Mouse (Mus musculus): Measurements from ENCODE around the gene Calcrl.

The Calcrl gene

DNA sequence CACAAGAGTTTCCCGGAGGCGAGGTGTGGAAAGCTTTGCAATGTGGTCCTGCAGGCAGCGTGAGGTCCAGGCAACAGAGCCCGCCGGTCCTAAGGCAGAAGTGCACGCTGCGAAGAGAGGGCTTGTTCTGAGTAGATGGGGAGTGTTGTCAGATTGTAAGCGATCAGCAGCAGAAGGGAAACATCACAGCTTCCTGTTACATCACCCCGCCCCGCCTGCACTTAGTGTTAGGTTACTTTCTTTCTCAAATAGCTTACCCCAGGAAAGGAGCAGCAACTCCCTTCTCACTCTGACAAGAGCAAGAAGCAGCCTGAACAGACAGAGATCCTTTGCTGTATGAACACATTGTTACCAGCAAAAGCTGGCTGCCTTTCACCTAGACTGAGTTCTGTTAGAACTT is at the start of gene Calcrl:
Calcrl (minus strand) TSS at position 274 of the 400 bp plus-strand sequence.
- peak; percentile 87 for DNase-seq (ENCODE audit: low read depth, low spot score)

DNA sequence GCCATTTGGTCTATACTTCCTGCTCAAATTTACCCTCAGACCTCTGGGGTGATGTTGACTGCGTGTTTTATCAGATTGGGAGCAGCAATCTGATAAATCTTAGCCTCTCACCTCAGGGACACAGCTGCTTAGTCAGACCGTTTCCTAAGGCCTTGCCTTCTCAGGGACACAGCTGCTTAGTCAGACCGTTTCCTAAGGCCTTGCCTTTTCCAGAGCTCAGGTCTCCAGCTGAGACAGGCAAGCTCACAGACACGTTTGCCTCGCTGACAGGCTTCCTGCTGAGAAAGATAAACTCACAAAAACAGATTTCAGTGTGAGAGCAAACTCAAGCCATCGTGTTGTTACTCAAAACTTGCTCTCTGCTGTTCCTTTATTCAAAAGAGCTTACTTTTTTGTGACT is 49.4 kb upstream of the Calcrl start:
- no peak for DNase-seq (ENCODE audit: low read depth, low spot score)

DNA sequence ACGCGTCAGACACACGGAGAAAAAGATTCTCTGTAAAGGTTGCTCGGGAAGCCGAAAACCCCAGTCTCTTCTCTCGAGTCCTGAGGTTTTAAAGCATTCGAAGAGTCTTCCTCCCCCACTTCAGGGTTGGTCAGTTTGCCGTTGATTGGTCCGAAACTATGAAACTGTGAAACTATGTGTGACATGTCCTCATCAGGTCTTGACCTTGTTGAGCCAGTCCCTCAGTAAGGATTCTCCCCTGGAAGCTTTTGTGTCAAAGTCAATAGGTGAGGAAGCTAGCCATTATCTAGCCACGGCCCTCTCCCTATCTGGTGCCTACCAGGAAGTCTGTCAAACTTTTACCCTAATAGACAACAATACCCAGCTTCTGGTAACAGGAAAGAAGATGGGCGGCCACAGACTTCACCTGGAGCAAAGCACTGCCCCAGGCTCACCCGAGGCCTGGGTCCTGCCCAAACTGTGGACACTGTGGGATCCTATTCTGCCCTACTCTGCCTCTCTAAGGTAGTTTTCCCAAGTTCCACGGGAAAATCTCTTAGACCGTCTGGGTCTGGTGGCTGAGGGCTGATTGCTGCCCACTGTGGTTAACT is 48.8 kb upstream of the Calcrl start:
- DNase-seq (ENCODE audit: low read depth, low spot score): no peak

DNA sequence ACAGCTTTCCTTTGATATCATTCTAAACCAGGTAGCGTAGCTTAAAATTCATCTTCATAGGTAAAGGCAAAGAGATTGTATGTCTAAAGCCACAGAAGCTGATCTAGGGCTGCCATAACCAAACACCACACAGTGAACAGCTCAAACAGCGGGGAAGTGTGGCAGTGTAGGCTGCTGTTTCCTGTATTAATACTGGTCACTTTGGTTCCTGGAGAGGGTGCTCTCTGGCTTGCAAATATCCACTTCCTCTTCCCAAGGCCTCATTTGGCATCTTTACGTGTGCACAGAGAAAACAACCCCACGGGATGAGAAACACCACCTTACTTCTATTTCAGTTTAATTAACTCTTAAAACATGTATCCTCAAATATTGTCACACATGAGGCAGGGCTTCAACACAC is 42.2 kb upstream of the Calcrl start:
- DNase-seq (ENCODE audit: low read depth, low spot score): no peak

DNA sequence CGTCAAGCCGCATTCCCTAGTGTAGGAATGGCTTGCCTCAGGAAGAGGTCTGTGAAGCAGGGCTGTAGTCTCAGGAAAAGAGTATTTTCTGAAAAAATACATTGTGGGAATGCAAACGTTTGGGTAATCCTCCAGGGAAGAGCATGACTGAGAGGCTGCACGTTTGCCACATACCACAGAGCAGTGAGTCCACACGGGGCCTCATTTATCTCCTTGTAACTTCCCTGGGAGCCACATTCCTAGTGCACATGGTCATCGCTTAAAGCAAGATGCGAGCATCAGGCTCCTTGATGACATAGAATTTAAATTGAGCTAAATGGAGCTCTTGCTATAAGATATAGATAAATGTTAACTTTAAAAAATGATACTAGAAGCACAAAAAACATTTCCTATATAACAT is 39.7 kb upstream of the Calcrl start:
- DNase-seq (ENCODE audit: low read depth, low spot score): no peak

DNA sequence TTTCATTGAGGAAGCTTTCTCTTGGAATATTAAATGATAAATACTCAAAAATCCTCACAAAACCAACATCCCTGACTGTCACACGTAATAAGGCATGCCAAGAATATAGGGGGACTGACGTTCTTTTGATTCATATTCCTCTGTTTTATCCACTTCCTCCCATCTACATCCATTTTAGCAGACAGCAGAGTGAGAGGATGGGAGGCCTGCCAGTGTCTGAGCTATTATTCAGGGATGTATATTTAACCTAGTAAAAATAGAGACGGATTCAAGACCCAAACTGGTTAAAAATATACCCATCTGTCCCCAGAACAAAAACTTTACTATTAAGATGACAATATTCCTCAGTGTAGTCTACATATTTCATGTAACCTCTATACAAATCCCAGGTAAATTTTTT is 37.2 kb upstream of the Calcrl start:
- DNase-seq (ENCODE audit: low read depth, low spot score): no peak

DNA sequence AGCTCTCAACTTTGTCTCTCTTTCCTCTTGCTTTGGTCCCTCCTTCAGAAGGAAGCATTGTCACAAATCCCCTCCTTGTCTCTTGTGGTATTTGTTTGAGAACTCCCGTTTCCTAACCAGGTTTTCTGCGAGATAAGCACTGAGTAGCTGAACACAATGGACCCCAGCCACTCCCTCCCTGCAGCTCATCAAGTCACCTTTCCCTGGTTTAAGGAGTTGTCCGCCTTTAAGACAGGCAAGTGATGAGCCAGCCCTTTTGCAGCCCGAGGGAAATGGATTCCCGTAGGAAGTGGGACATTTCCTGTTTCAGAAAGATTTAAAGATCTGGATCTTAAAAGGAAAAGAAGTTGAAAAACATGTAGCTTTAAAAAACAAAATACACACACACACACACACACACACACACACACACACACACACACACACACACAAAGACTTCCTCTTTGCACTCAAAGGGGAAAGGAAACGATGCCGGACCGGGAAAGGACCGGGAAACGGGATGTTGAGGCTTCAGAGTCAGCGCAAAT is 34.5 kb upstream of the Calcrl start:
- DNase-seq (ENCODE audit: low read depth, low spot score): no peak

DNA sequence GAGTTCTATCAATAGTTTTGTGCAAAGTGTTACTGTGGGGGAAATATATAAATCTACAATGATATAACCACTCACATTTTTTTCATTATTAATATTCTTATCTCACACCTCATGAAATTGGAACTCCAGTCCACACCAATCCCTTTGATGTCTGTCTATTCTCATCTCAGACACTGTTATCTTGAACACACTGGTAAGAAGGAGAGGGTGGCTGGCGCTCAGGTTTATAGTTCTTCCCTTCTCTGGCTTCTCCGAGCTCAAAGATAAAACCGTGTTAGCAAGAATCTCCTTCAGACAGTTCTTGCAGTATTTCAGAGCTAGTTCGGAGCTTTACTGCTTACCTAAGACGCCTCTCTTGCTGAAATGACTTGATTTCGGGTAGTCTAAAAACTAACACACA is 32.0 kb upstream of the Calcrl start:
- DNase-seq (ENCODE audit: low read depth, low spot score): no peak

DNA sequence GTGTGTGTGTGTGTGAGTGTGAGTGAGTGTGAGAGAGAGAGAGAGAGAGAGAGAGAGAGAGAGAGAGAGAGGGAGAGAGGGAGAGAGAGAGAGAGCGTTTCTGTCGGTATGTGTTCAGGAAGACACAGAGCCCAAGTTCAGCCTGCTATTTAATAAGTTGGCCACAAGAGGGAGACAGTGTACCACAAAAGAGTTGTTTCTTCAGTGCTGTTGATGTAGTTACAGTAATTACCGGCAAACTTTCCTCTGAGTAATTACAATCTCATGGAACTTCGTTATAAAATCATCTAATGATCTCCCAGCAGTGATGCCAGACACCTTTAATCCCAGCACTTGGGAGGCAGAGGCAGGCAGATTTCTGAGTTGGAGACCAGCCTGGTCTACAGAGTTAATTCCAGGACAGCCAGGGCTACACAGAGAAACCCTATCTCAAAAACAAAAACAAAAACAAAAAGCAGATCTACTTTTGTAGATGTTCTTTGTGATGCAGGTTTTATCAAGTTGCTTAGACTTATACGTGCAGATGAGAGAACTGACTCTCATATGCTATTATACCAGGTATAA is 30.1 kb upstream of the Calcrl start:
- DNase-seq (ENCODE audit: low read depth, low spot score): peak; percentile 92

DNA sequence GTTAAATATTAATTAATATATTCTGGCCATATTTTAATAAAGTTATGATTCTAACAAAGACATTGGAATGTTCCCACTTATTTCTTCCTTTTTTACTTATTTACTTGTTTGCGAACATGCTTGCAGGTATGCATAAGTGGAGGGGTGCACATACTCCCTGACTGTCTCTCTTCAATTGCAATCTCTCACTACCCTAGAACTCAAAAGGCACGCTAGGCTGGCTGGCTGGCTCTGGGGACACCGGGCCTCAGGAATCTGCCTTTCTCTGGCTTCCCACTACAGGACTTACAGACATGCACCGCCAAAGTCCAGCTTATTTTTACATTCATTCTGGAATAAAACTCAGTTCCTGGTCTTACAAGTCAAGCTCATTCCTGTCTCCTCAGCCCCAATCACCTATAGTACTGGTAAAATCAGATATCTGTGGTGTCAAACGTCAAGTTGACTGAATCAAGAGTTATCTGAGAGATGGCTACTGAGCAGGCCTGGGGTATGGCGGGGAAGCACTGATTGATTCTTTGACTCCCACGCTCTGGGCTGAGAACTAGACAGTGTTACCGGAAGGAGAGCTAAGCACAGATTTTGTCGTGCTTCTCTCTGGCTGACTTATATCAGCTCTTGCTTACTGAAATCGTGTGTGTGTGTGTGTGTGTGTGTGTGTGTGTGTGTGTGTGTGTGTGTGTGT is 29.5 kb upstream of the Calcrl start:
- peak; percentile 54 for DNase-seq (ENCODE audit: low read depth, low spot score)

DNA sequence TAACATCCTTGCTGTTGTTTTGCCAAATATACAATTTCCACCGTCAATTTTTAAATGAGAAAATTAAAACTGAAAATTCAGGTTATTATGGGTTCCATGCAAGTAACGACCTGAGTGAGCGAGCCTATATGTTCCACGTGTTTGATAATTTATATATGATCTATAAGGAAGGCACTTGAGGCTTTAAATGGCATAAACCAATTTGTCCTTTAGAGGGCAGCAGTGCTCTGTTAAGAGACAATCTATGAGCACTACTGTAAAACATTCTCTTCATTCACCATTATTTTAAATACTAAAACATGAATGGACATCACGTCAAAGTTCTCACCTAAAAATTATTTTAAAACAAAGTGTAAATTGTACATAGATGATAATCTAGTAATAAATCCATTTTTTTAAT is 28.8 kb upstream of the Calcrl start:
- DNase-seq (ENCODE audit: low read depth, low spot score): peak; percentile 87

DNA sequence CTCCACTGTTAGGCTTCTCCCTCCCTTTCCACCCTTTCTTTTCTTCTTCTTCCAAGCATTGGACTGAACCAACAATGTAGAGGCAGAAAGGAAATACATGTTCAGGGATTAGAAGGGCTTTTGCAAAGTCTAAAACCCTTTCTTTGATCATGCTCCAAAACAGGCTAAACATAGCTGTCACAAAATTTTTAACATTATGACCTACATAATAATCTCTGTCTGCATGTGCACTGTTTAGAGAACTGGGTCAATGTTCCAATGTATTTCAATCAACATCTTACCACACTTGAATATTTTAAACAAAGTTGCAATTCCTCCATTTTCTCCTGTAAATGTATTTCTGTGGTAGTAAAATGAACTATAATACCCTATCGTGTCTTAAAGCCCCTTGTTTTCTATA is 20.3 kb upstream of the Calcrl start:
- no peak for DNase-seq (ENCODE audit: low read depth, low spot score)

DNA sequence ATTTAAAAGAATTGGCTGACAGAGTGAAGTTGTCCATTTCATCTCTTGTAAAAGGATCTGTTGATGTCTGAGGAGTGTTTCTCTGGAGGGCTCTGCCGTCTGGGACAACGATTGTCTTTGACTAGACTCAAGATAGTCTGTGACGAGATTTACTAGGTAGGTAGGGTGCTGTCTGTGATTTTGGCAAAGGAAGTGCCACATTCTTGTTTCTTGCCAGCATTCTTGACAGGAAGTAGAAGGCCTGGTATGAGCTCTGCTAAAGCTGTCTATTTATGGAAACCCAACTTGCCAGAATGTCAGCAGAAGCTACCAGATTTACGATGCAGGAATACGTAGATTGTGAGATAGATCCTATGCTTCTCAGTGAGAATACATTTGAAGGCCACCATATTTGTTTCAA is 16.7 kb upstream of the Calcrl start:
- no peak for DNase-seq (ENCODE audit: low read depth, low spot score)

DNA sequence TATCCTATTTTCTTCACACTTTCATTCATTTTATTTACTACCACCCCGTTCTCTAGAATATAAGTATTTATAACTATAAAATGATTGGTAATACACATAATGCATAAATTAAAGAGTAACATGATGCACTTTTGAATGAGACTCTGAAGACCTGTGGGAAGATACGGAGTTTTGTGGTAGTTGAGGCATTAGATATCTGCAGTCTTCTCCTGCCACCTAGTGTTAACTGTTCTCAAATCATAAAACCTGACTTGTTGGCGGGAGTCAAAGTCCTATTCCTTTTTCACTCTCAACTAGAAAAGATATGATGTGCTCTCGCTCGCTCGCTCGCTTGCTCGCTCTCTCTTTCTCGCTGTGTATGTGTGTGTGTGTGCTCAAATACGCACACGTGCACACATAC is 4.5 kb upstream of the Calcrl start:
- DNase-seq (ENCODE audit: low read depth, low spot score): peak; percentile 84

DNA sequence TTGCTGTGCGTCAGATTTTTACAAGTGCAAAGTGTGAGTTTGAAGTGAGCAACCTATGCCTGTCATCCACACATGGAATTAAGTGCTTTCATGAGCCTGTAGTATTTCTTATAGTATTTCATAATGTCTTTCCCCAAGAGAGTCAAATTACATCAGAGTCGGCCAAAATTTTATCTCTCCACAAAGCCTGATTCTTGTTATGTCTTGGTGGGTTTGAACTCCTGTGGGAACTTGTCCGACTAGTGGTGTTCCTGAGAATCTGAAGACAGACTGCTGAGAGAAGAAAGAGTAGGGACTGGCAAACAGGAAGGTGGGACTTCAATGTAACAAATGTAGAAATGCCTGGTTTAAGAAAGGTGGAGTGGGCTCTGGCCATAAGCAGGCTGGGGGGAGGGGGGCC is 3.6 kb upstream of the Calcrl start:
- no peak for DNase-seq (ENCODE audit: low read depth, low spot score)

DNA sequence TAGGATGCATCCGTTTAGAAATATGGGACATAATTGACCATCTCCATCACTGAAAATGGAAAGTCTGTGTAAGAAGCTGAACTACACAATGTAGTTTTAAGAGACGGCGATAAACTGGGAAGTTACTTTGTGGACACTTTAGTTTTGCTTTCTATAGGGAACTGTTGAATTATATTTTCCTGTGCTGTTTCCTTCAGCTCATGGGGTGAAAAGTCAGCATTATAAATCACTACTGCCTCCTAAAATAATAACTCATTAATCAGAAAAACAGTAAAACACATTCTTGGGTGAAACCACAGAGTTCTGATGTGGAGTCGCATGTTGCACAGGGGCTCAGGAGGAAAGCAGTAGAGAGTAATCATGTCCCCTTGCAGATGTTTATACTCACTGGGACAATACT is 1.3 kb upstream of the Calcrl start:
- DNase-seq (ENCODE audit: low read depth, low spot score): no peak

DNA sequence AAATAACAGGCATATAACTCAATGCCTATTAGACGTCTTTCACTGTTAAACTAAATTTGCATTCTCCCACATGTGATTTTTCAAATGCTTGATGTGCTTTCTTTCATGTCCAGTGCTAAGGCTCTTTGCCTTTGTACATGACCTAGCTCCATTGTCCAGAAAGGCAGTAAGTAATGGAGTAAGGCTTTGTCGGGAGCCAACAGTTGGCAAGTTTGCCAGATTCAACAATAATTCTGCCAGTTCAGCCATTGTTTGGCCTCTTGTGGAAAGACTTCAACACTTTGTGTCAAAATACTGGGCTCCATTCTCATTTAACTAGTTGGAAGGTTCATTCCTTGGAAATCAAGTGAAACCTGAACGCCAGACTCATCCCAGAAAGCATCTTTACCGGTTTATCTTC is 8.7 kb downstream of the Calcrl start:
- no peak for DNase-seq (ENCODE audit: low read depth, low spot score)

DNA sequence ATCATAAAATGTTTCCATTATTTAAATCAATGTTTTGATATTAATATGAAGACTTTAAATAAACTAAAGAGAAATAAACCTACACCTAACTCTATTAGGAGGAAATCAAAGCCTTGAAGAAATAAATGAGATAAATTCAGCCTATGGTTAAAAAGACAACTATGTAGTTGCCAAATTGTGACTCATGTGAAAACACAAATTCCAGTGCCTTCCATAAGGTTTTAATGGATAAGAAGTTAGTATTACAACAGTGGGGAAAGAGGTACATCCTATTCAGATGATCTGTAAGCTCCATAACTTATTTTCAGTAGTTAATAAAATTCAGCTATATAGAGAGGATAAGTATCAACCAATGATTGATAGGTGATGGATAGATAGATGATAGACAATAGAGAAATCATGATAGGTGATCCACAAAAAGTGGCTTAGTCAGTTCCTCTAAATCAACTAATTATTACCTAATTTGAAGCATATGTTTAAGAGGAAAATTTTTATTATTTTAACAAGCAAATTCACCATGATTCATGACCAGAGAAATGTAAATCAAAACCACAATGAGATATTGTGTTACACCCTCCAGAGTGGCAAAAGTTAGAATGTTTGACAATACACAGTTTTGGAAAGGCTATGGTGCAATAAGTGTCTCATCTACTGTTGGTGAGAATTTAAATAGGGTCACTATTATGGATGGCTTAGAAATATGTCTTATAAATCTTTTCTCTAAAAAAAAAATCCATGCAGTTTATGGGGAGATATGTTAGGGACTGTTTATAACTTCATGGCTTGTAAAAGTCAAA is 15.2 kb downstream of the Calcrl start:
- no peak for DNase-seq (ENCODE audit: low read depth, low spot score)

DNA sequence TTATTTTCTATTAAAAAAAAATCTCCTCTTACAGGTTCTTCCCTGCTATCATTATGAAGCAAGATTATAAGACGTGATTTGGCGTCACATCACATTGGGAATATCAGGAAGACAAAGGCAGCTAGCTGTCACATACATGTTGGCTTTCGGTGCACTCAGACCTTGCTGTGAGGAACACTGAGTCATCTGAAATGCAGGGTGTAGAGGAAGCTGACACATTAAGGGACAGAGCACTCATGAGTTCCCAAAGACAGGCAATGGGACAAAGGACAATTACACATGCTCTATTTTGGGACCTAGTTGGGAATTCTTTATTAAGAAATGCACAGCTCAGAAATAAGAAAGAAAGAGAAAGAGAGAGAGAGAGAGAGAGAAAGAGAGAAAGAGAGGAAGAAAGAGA is 20.4 kb downstream of the Calcrl start:
- no peak for DNase-seq (ENCODE audit: low read depth, low spot score)

DNA sequence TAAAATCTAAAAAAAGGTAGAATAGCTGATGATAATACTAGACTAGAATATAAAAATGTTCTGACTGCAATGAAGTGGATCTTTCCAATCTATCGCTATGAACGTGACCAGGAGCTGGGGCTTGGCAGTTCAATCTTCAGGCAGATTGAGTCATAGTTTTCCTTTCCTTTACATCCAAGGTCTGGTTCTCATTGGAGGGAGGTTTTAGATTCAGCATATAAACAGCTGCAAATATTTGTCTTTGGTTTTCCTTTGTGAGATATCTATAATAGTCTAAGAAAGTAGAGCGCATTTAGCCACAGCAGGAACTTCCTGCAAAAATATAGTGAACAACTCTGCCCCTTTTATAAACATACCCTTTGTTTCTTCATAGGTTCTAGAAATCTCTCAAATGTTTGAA is 22.5 kb downstream of the Calcrl start:
- DNase-seq (ENCODE audit: low read depth, low spot score): no peak

DNA sequence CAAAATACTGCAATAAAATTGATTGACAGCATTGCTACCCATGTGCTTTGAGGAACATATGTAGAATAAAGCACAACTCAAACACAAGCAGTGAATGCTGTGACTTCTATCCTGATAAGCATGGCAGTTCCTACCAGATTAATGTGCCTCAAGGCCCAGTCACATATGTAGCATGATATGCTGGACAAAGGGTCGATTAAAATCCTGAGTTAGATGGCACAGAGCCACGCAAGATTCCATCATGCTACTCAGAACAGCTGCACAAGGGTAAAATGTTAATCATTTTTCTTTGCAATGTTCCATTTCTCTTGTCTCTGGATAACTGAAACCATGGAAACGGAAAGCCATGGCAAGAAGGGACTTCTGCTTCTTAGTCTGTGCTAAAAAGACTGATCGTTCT is 28.7 kb downstream of the Calcrl start:
- no peak for DNase-seq (ENCODE audit: low read depth, low spot score)

DNA sequence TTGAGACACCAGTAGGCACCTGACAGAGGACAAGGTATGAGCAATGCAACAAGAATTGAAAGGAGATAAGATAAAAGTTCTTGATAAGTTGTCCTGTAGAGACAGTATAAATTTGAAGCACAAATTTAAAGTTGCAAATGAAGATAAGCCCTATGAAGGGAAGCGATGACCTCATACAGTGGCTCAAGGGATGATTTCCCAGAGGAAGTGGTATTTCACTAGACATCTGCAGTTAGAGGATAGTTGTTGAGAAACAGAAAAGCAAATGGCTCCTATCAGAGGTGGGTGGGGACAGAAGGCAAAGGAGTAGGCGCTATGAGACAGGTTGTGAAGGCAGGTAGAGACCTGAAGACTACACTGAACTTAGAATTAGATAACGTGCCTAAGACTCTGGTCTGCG is 32.0 kb downstream of the Calcrl start:
- DNase-seq (ENCODE audit: low read depth, low spot score): no peak

All from CD4-positive, CD25-positive, alpha-beta regulatory T cell, adult 2 months (primary cell).